Mouse (Mus musculus) bone marrow macrophage, adult 2 months (primary cell): ENCODE measurements around the gene Ssr2.

Experiments
- CTCF ChIP-seq: IDR thresholded peaks from 2 replicates; pipeline ENCODE4 v1.5.1; 2012; ENCODE audit warnings: low read depth, mild to moderate bottlenecking, low read length, moderate library complexity
- POLR2A ChIP-seq: IDR thresholded peaks from 2 replicates; pipeline ENCODE4 v1.6.1; 2012; ENCODE audit warnings: mild to moderate bottlenecking, low read depth, low read length, borderline replicate concordance

GRCm38 (mm10) chr3:88618074-88618871 is 42.6 kb downstream of the Ssr2 start:
- no peak for TF ChIP-seq CTCF
- TF ChIP-seq POLR2A: no peak
